Mouse (Mus musculus) Patski (cell line): ENCODE measurements at regions not wholly inside any gene's neighbourhood (a gene's known extent, or its start where the extent isn't known, plus 50 kb on each side); places are given as distances from the start of the nearest gene placed in this dataset.

ENCODE experiments used
- ATAC-seq: fragments of 100-300 bp; one replicate; pipeline ENCODE4 v1.8.0; 2021
- CTCF ChIA-PET: fragments of 350-600 bp; sonication (Branson Sonifier 250); formaldehyde crosslinking; loops from one replicate; lab custom pipeline; 2022; ENCODE audit warnings: inconsistent platforms; lab: Charles Lee
- POLR2A ChIA-PET: fragments of 350-600 bp; sonication (Branson Sonifier 250); formaldehyde crosslinking; loops from one replicate; lab custom pipeline; 2022; ENCODE audit warnings: antibody characterized with exemption, inconsistent platforms; lab: Charles Lee
- DNase-seq: peaks from one replicate; pipeline ENCODE4 v3.0.0-alpha.2; 2011; ENCODE audit warnings: low read depth, low spot score
- H3K27me3 ChIP-seq: fragments of 371-371 bp; one replicate; pipeline ENCODE4 v1.5.1; 2021
- CTCF ChIP-seq: fragments of 100-300 bp; IDR thresholded peaks from one replicate; pipeline ENCODE4 v1.5.1; 2021
- in situ Hi-C: fragments of 300-500 bp; cut with MboI; formaldehyde crosslinking; loops from 3 replicates; pipeline ENCODE4 v1.11.1; 2018; ENCODE audit warnings: low pct_unique_long_range_greater_than_20kb, mixed read lengths

GRCm38 (mm10) chr16:64068787-64069673 is 205.1 kb upstream of the Epha3 start:
- ATAC-seq = no peak
- POLR2A ChIA-PET = no interaction called here

DNA sequence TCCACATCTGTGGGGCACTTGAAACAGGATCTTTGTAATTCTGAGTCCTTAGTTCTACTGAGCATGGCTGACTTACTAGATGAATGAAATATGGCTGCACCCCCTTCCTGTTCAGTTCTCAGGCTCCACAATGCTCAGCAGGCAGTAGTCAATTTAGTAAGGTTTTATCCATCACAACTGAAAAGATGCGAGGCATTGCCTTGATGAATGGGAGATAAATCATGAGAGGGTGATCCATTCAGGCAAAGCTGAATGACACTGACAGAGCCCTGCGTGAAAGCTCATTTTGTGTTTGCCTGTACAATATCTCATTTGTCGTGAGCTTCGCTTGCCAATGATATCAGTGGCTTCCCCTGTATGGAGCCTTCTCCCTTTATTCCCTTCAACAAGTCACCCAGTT is 198.6 kb upstream of the Epha3 start:
- ChIA-PET CTCF (no interaction called here), POLR2A (no interaction called here)
- H3K27me3 ChIP-seq = peaks cover 10% of the 10 kb centered on the region
- DNase-seq (no peak), ATAC-seq (no peak)
- no peak for TF ChIP-seq CTCF
- in situ Hi-C loops = no loop called here

More at GRCm38 (mm10) chr16:64068787-64069673, 205.1 kb upstream of the Epha3 start:
- no peak for TF ChIP-seq CTCF
- CTCF ChIA-PET = no interaction called here
- in situ Hi-C loops = no loop called here
- no peaks in the 10 kb centered on the region for H3K27me3 ChIP-seq
- DNase-seq = no peak

- ChIA-PET CTCF (no interaction called here), POLR2A (interaction anchor here (0.5 kb wide), 1 partner anchor 1596 kb away, joined by 3 read pairs; no protein-coding TSS in a partner anchor)
- in situ Hi-C loops = no loop called here
- DNase-seq (no peak), ATAC-seq (no peak)
- peaks cover 22% of the 10 kb centered on the region for H3K27me3 ChIP-seq
- TF ChIP-seq CTCF = no peak
Measured at GRCm38 (mm10) chr16:64058712-64059111, 194.7 kb upstream of the Epha3 start.

DNA sequence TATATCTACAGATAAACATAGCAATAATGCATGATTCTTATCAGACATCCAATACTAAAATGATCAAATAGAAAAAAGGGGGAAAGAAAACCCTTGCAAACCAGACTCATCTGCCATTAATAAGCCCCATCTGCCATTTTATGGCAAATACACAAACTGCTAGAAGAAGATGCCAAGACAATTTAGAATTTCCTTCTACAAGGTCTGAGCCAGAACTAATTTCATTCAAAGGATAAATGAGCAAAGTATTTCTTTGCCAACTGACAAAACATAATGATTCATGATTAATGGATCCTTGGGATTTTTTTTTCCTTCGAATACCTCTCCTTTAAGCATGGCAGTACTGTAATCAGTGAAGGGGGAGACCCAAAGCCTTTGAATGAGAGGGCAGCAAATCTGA is 190.4 kb upstream of the Epha3 start:
- POLR2A ChIA-PET = no interaction called here
- in situ Hi-C loops = no loop called here

GRCm38 (mm10) chr16:64048026-64048425 is 184.1 kb upstream of the Epha3 start:
- in situ Hi-C loops = no loop called here
- ATAC-seq (no peak), DNase-seq (no peak)
- TF ChIP-seq CTCF = no peak
- ChIA-PET POLR2A (no interaction called here), CTCF (no interaction called here)
- H3K27me3 ChIP-seq = no peaks in the 10 kb centered on the region

More for the DNA sequence above, 190.4 kb upstream of the Epha3 start:
- no peak for TF ChIP-seq CTCF
- CTCF ChIA-PET = no interaction called here
- ATAC-seq (no peak), DNase-seq (no peak)
- peaks cover 23% of the 10 kb centered on the region for H3K27me3 ChIP-seq

DNA sequence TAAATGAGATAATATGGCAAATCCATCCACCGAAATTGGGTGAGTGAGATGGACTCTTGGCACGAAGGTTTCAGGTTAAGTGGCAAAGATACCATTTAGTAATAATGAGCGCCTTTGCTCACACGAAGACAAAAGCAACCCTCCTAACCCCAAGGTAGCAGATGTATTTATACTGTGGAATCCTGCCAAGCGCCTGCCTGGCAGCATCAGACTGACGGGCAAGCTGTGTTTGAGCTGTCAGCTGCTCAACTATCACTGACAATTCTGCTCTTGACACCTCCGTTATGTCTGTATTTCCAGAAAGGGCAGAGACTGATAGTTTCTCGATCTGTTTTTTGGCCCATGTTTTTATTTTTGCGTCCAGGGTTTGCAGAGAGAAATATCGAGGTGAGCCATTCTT is 169.1 kb upstream of the Epha3 start:
- ChIA-PET CTCF (no interaction called here), POLR2A (no interaction called here)
- H3K27me3 ChIP-seq = peaks cover 4% of the 10 kb centered on the region
- TF ChIP-seq CTCF = no peak
- ATAC-seq = no peak
- in situ Hi-C loops = no loop called here
- DNase-seq = no peak

- TF ChIP-seq CTCF = no peak
- CTCF ChIA-PET = no interaction called here
- in situ Hi-C loops = no loop called here
- POLR2A ChIA-PET = no interaction called here
- no peak for ATAC-seq
- no peaks in the 10 kb centered on the region for H3K27me3 ChIP-seq
- no peak for DNase-seq
Measured at GRCm38 (mm10) chr16:64023981-64024380, 160.0 kb upstream of the Epha3 start.

DNA sequence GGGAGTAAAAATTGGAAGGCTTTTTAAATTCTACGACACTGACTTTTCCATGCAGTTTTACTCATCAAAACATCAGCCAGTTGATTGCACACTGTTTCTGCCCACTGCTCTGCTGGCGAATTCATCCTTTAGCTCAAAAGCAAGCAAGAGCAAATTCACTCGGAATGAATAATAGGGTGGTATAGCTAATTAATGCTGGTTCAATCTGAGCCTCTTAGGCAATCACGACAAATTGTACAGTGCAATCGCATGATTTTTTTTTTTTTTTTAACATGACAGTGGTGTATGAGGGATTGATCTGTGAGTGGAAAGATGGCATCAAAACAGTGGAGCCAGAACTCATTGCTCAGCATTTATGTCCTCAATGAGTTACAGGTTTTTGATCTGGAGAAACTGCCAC is 136.9 kb upstream of the Epha3 start:
- no peak for TF ChIP-seq CTCF
- POLR2A ChIA-PET = no interaction called here
- DNase-seq (no peak), ATAC-seq (no peak)
- CTCF ChIA-PET = no interaction called here
- no peaks in the 10 kb centered on the region for H3K27me3 ChIP-seq
- in situ Hi-C loops = no loop called here

DNA sequence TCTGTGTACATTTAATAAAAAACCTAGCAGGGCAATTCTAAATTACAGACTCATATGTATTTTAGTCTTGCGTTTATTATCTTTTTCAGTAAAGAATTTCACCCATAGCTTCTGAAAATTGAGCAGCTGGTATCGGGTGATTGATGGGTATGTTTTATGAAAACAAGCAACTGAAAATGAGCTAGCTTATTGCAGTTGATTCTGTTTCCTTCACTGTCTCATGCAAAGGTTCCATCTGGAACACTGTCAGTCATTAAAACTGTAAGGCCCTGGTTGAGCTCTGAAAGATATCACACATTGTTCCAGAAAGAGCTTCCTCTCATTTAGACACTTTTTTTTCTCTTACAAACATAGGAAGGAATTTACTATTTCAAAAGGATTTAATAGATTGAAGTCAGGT is 103.4 kb upstream of the Epha3 start:
- no peak for DNase-seq
- no peak for TF ChIP-seq CTCF
- no peaks in the 10 kb centered on the region for H3K27me3 ChIP-seq
- POLR2A ChIA-PET = no interaction called here
- CTCF ChIA-PET = interaction anchor here (0.6 to 1.2 kb wide), 2 partner anchors 18 to 976 kb away, joined by 3 read pairs; no protein-coding TSS in a partner anchor
- in situ Hi-C loops = no loop called here
- ATAC-seq = no peak

DNA sequence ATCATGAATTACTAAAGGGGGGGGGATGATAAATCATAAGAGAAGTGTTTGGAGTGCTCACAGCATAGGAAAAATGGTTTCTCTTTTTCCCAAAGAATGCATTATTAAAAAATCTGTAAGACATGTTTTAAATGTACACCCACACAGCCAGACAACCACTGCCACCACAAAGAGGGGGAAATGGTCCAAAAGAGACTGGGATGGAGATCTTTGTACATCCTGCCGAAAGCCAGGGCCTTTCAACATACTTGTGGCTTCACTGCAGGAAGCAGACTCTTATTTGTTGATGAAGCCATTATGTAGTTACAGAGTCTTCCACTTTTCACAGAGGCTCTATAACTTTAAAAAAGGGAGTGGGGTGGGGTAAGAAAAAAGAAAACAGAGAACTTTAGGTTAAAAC is 96.8 kb upstream of the Epha3 start:
- ChIA-PET CTCF (no interaction called here), POLR2A (no interaction called here)
- ATAC-seq (no peak), DNase-seq (no peak)
- no peak for TF ChIP-seq CTCF
- in situ Hi-C loops = no loop called here
- no peaks in the 10 kb centered on the region for H3K27me3 ChIP-seq

DNA sequence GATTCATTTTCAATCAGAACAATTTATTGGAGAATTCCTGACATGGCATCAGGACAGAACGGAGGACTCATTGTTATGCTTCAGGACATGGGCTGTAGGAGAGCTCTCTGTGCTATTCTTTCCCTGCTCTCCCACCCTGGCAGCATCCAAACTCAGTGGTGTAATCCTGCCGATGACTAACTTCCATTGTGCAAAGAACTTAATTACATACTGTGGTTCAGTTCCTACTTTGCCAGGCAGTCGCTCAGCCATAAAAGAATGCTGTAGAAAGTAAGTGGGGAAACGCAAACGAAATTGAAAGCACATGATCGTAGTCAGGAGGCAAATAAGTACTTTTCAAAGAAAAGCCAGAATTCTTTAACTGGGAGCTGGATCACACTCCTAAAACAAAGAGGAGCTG is 94.2 kb upstream of the Epha3 start:
- no peaks in the 10 kb centered on the region for H3K27me3 ChIP-seq
- no peak for TF ChIP-seq CTCF
- ChIA-PET CTCF (no interaction called here), POLR2A (no interaction called here)
- in situ Hi-C loops = no loop called here
- peak; percentile 83 for DNase-seq
- peak; percentile 99 for ATAC-seq
